Mouse (Mus musculus) brown adipose tissue, adult 24 weeks (tissue): ENCODE data around the gene Slc12a9. TPM values are rescaled to one million over a fixed set of nuclear protein-coding genes. Genes with fewer than 3 reads are reported as not detected.

Experiments
- H3K27ac ChIP-seq: fragments of 200-500 bp; replicated peaks from 2 replicates; pipeline ENCODE4 v1.5.1; 2012; ENCODE audit warnings: low read depth, mild to moderate bottlenecking, low read length
- H3K4me1 ChIP-seq: fragments of 200-500 bp; 2 replicates; pipeline ENCODE4 v1.6.1; 2012; ENCODE audit warnings: low read length, mixed read lengths; ENCODE audit not compliant: control insufficient read depth, insufficient read depth, insufficient read length
- H3K4me3 ChIP-seq: fragments of 200-500 bp; 2 replicates; pipeline ENCODE4 v1.5.1; 2012; ENCODE audit warnings: low read depth, mild to moderate bottlenecking, low read length, moderate library complexity; ENCODE audit not compliant: insufficient read depth
- polyA plus RNA-seq: library from polyadenylated mRNA; stranded (reverse); fragments of >200 nt; gene quantifications from 2 replicates; pipeline ENCODE4 v1.2.4, GENCODE M21; 2012; ENCODE audit not compliant: missing spikeins, insufficient read depth, insufficient read length

The Slc12a9 gene
- polyA plus RNA-seq, 1 experiment, result 2.5 TPM

DNA sequence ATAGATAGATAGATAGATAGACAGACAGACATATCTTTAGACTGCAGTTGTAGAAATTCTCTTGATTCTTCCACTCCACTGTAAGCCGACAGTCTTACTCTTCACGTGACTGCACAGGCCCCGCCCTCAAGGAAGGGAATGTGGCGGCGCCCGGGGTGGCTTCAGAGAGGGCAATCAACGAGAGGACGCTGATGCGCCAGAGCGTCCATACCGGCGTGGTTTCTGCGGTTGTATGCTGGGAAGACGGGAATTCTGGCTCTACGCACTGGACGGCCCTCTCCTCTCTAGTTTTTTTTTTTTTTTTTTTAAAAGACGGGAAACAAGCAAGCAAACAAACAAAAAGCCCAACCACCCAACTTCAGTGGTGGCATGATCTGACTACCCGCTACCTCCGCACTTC lies 4.9 kb upstream of the Slc12a9 start:
- Histone ChIP-seq H3K4me1 (peaks cover 13% of the 10 kb centered on the region), H3K4me3 (peak overlapping the region; percentile 64)

DNA sequence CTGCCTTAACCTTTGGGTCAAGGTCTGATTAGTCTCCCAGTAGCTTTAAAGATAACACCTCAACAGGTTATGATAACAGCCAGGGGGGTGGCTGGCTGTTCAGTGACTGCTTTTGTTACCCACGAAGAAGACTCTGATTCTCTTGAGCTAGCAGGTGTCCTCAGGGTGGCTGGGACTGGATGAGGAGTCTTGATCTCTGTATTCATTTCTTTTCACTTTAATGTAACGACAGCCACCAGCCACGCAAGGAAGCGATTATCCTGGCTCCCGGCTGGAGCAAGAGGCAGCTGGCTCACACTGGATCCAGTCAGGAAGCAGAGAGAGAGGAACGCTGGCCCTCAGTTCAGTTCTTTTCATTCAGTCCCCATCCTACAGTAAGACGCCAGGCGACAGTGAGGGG lies 3.8 kb upstream of the Slc12a9 start:
- no peak overlapping the region; the same call in 1 of the 2 replicates for H3K4me3 ChIP-seq
- H3K4me1 ChIP-seq, result peaks cover 13% of the 10 kb centered on the region
- H3K27ac ChIP-seq, result no peak overlapping the region

More for the DNA sequence above, 4.9 kb upstream of the Slc12a9 start:
- H3K27ac ChIP-seq, result peak overlapping the region; percentile 96

DNA sequence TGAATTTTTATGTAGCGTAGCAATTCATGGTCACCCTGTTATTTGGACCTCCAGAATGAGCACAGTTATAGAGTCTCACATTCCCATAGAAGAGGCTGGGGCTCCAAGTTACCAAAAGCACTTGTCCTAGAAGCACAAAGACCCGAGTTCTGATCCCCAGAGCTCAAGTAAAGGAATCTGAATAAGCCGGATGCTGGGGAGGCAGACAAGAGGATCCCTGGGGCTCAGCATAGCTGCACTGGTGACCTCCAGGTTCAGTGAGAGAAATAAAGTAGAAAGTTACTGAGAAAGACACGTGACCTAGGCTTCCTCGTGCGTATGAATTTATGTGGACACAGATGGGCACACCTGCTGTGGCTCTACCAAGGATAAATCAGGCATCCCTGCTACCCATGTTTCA lies 1.7 kb upstream of the Slc12a9 start:
- Histone ChIP-seq H3K27ac (no peak overlapping the region), H3K4me1 (peaks cover 6% of the 10 kb centered on the region), H3K4me3 (no peak overlapping the region)

DNA sequence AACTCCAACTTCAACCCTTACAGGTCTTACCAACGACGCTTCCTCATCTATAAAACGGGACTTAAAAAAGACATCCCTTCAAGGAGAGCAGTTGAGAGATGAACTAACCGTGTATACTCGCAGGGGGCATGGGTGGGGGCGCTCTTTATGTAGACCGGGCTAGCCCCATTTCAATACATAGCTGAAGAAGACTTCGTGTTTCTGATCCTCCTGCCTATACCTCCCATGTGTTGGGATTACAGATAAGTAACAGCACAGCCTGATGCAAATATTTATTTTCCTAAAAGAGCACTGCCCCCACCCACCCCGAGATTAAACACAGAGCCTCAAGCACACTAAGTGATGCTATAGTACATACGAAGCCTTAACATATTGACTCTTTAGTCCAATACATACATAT lies 920 bp upstream of the Slc12a9 start:
- Histone ChIP-seq H3K4me1 (peaks cover 6% of the 10 kb centered on the region; the same call in 1 of the 2 replicates), H3K27ac (no peak overlapping the region), H3K4me3 (no peak overlapping the region)

DNA sequence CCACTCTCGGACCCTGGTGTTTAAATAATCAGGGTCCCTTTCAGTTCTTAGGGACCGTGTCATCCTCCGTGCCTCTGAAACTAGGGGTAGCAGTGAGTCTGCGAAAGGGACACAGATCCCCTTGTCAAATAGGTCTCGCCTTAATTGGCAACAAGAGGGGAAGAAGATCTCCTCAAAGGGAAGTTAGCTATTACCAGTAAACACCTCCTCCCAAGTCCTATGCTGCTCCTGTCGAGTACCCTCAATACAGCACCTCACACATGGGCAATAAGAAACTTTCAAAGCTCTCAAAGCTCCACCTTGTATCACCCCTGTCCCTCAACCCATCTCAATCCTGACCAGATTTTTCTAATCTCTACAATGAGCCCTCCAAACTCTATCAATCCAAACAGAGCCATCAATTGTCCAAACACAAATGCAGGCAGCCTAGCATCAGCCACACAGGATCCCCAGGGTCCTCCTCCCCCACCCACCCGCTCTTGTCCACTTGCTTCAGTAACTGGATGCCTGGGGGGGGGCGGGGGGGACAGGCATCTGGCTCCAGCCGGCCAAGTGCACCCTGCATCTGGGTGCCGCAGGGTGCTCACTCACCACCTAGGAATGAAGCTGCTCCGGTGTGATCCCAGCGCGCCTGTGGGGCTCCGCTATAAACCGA lies 413 bp downstream of the Slc12a9 start:
- H3K4me1 ChIP-seq, result peaks cover 6% of the 10 kb centered on the region; the same call in 1 of the 2 replicates
- H3K27ac ChIP-seq, result no peak overlapping the region
- H3K4me3 ChIP-seq, result peak overlapping the region; percentile 50

DNA sequence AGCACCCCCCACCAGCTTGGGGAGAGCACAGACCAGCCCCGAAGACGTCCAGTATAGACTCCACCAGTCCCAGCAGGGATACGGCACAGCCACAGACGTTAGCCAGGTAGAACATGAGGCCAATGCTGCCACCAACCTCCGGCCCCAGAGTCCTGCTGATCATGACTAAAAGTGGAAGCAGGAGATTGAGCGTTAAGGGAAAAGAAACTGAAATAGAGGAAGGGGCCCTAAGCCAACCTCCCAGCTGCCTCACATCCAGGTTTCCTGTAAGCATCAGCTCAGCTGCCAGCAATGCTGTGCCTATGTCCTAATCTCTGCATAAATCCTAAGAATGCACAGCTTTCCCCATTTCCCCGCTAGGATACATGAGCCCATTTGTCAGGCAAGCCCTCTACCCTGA lies 2.5 kb downstream of the Slc12a9 start:
- no peaks in the 10 kb centered on the region for H3K4me1 ChIP-seq
- H3K4me3 ChIP-seq, result no peak overlapping the region
- H3K27ac ChIP-seq, result no peak overlapping the region

DNA sequence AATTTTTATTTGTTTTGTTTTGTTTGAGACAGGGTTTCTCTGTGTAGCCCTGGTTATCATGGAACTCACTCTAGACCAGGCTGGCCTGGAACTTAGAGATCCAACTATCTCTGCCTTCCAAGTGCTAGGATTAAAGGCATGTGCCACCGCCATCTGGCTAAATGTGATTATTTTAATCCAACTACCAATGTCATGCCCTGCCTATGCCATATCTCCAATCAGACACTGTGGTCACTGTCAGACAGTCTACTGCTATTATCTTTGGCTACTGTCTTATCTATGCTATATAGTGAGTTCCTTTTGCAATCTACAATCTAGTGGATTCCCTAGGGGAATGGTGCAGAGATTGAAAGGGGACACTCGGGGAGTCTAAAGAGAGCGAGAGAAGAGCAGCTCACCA lies 12.4 kb downstream of the Slc12a9 start:
- Histone ChIP-seq H3K4me3 (no peak overlapping the region), H3K4me1 (no peaks in the 10 kb centered on the region), H3K27ac (no peak overlapping the region)

DNA sequence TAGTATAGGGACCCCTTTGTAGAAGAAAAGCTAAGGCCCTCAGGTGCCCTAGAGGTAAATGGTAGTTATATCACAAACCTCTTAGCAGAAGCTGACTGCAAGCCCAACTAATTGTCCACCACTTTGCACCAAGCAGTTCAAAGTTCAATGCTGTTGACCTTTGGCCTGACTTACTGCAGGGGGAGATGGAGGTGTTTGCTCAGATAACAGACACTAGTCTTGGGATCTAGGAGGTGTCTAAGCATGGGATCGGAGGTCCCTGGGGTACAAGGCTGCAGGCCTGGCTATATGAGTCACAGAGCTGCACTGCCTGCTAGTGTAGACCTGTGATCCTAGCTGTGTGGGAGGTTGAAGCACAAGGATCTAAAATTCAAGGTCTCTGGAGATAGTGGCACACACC lies 14.8 kb downstream of the Slc12a9 start:
- H3K27ac ChIP-seq, result no peak overlapping the region
- no peak overlapping the region for H3K4me3 ChIP-seq
- no peaks in the 10 kb centered on the region for H3K4me1 ChIP-seq

DNA sequence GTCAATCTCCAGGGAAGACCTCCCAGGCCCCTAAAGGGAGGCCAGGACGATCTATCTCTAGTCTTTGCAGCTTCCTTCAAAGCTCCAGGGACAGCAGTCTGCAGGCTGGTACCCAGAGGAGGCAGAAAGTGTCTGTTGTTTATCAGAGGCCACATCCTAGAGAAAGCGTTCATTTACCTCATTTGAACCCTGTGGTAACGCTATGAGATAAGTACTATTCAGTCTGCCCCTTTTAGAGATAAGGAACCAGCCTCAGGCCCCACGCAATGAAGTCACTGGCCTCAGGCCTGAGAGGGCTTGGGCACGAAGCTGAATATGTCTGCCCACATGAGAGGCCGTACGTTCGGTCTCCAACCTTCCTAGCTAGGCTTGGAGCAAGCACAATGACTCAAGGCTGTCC lies 16.0 kb downstream of the Slc12a9 start:
- H3K4me3 ChIP-seq, result no peak overlapping the region
- peaks cover 7% of the 10 kb centered on the region; the same call in 1 of the 2 replicates for H3K4me1 ChIP-seq
- no peak overlapping the region for H3K27ac ChIP-seq

DNA sequence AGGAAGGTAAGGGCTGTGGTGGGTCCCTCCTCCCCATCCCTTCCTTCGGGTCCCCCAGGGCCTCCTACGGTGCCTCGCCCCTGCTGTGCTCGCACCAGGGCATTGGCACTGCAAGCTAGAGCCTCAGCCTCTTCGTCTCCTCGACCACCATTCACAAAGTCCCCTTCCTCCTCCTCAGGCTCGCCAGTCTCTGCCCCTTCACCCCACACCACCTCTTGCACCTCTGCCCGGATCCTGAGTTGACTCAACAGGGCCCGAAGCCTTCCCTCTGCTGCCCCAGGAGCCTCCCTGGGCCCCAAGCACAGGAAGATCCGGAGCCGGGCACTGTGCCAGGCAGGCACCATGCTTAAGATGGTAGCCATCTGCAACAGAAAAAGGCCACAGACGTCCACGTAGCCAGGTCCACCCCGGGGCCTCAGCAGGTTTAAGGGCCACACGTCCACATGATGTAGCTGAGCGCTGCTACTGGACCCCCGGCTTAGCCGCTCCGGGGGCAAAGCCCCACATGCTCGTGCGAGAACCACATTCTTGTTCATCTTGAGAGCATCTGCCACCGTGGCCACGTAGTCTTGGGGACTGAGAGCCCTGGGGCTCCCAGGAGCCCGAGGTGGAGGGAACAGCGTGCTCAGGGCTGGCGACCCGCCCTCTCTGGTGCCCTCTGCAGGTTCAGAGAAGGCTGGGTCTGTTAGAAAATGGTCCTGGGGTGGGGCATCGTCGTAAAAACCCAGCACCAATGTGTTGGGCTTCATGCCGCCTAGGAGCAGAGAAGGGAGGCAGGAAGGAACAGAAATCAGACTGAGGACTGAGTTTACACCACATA lies 18.1 kb downstream of the Slc12a9 start:
- Histone ChIP-seq H3K4me1 (peaks cover 7% of the 10 kb centered on the region; the same call in 1 of the 2 replicates), H3K4me3 (no peak overlapping the region), H3K27ac (no peak overlapping the region)

DNA sequence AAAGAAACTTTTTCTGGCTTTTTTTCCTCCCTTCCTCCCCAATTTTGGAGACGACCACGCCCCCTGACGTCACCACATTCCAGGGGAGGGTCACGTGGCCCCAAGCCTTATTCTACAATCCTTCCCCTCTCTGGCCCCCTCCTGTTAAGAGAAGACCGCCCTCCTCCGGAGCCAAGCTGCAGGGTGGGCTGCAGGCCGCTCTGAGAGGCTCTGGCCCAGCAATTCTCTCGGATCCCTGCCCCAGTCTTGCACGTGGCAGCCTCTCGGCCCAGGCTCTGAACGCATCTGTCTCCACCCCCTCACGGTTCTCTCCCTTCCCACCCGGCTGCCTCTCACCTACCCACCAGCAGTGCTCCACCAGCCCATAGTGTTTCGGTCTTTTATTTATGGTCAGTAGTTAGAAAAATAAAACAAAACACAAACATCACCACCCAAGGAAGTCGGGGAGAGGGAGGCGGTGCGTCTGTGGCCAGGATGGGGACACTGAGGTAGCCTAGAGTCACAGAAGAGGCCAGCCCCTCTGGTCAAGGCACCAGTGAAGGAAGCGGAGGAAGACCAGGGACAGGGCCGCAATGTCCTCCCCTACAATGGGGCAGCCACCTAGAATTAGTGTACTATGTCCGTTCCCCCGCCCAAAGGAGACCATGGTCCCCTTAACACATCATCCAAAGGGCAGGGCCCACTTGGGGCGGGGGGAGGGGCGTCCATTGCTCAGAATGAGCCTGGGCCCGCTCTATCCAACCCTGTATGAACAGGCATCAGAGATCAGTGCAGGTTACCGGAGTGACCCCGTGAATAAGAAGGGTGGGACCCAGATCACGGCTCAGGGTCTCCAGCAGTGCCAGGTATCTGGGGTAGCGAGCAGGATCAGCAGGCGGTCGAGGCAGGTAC lies 19.0 kb downstream of the Slc12a9 start, which contains the start of gene Trip6:
Gene Trip6 (minus strand): TSS at position 212 of the 891 bp plus-strand sequence.
- Histone ChIP-seq H3K27ac (peak within 1 kb of the TSS; percentile 86), H3K4me3 (peak within 1 kb of the TSS; percentile 80), H3K4me1 (peaks cover 7% of the 10 kb centered on the region; the same call in 1 of the 2 replicates)

DNA sequence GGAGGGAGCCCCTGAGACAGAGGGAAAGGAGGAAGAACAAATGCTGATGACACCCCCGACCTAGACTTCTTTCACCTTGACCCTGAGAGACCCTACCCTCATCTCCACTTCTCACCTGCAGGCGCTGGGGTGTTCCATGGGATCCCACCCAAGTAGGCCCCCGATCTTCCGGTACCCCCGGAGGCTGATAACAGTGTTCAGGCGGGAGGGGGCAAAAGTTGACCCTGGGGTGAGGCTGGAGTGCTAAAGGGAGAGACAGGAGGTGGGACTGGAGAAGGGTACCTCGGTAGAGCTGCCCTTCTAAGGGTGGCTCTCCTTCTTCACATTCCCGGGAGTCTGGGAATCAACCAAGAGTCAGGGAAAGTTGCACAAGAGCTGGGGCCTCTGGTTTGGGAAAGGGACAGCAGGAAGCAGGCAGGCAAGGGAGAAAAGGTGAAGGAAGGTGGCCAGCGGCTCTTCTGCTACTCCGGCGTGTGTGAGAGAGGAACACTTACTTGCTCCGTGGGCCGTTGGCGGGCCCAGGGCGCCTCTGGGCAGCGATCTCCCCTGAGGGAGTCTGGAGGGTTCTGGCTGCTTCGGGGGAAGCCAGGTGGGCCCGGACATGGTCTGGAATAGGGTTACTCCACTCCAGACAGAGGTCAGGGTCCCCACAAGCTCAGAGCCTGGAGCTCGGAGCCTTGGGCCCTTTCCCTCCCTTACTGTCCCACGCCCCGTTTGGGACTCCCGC lies 19.8 kb downstream of the Slc12a9 start:
- peaks cover 7% of the 10 kb centered on the region; the same call in 1 of the 2 replicates for H3K4me1 ChIP-seq
- H3K4me3 ChIP-seq, result peak overlapping the region; percentile 80
- peak overlapping the region; percentile 86 for H3K27ac ChIP-seq

DNA sequence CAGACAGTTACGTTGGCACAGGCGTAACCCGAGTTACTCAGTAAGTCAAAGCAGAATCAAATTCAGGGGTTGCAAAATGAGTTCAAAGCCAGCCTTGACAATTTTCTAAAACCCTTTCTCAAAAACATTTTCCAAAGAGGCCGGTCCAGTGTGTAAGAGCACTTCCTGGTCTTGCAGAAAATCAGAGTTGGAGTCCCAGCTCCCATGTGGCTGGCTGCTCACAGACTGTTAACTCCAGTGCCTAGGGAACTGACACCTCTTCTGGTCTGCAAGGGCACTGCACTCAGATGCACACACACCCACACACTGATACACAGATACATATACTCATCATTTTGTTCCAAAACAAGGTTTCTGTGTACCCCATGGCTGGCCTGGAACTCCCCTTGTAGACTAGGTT lies 25.0 kb downstream of the Slc12a9 start:
- H3K4me3 ChIP-seq, result no peak overlapping the region
- peaks cover 12% of the 10 kb centered on the region for H3K4me1 ChIP-seq

DNA sequence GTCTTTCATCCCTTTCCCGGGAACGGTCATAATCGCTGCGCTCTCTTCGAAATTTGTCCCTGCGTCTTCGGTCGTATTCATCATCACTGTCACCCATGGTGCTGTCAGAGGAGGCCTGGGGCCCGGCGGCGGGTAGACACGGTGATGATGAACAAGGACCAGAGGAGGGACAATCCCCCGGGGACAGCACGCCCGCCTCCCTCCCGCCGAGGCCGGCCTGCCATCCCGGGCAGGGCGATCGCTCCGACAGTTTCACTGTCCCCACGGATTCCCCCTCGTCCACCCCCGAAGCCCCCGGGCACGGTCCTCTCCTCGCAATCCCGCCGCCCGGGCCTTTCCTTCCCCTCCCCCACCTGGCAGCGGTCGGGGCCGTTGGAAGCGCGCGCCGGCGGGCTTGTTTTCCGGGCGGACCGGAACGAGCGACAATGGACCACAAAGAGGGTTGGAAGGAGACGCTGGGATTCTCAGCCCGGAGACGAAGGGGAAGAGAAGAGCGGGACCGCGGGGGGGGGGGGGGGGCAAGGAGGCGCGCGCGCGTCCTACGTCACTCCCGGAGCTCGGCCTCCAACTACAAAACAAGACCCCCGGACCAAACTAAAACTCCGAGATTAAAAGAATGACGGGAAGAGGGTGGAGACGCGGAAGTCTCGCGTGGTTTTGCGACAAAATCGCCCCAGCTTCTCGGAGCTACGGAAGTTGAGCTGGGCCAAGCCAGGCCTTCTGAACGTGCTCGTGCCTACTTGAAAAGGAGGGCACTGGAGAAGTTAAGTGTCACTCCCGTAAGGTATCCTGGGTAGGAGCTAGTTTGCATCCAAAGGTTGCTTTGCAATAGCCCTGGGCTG lies 26.1 kb downstream of the Slc12a9 start, which contains the start of gene Srrt:
Gene Srrt (minus strand): TSS at position 604 of the 842 bp plus-strand sequence.
- peak within 1 kb of the TSS; percentile 56 for H3K27ac ChIP-seq
- peak within 1 kb of the TSS; percentile 98 for H3K4me3 ChIP-seq
- peaks cover 5% of the 10 kb centered on the region for H3K4me1 ChIP-seq

More for the DNA sequence above, 25.0 kb downstream of the Slc12a9 start:
- no peak overlapping the region for H3K27ac ChIP-seq
